Mouse (Mus musculus) gastrocnemius, adult 2 months (tissue): ENCODE measurements around the gene Stub1. TPM values are rescaled to one million over a fixed set of nuclear protein-coding genes. Genes with fewer than 3 reads are reported as not detected.

Experiments used
- DNase-seq: peaks from one replicate; pipeline ENCODE4 v3.0.0; 2022
- H3K27ac ChIP-seq: fragments of 200-600 bp; 2 replicates; pipeline ENCODE4 v1.8.1; 2022; ENCODE audit warnings: mild to moderate bottlenecking
- H3K4me3 ChIP-seq: fragments of 200-600 bp; 2 replicates; pipeline ENCODE4 v1.8.1; 2022; ENCODE audit warnings: mild to moderate bottlenecking, moderate library complexity
- CTCF ChIP-seq: fragments of 200-600 bp; IDR thresholded peaks from 2 replicates; pipeline ENCODE4 v1.8.1; 2022; ENCODE audit warnings: antibody characterized with exemption, mild to moderate bottlenecking, moderate library complexity
- intact Hi-C: fragments of 180-260 bp; cut with DNase I; formaldehyde crosslinking; loops from one replicate; pipeline ENCODE4 v1.15.1; 2025
- total RNA-seq, 2 experiments: library from RNA; stranded (reverse); gene quantifications; 2 replicates each; pipeline ENCODE4 v1.2.3; 2021

Gene Stub1
- total RNA-seq, 2 experiments from 2014 or later = 85.8 to 93.8 TPM

GRCm38 (mm10) chr17:25866172-25866571 lies 33.0 kb upstream of the Stub1 start:
- Histone ChIP-seq H3K27ac (peak overlapping the region; percentile 99), H3K4me3 (peak overlapping the region; percentile 85)
- intact Hi-C loops = loop anchor here (5.0 kb wide), 1 partner anchor 34 kb away; the partner anchor contains the start of gene Stub1
- no peak for DNase-seq
- no peak for TF ChIP-seq CTCF

DNA sequence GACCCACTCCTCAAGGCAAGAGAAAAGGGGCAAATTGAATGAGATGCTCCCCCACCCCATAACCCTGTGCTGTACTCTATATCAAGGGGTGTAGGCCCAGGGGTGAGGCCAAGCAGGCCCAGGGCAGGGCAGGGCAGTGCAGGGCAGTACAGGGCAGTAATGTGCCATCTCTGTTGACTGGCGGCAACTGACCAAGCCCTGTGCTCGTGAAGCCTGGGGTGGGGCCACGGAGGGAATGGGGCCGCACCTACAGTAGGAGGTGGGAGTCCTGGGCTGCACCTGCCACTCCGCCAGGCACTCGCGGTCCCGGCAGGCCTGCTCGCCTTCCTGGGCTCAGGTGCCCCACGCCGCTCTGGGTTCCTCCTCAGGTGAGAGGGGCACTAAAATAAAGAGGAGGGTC lies 32.1 kb upstream of the Stub1 start:
- no peak for DNase-seq
- H3K4me3 ChIP-seq = peak overlapping the region; percentile 21
- intact Hi-C loops = loop anchor here (5.0 kb wide), 1 partner anchor 33 kb away; the partner anchor contains the start of gene Stub1
- peak overlapping the region; percentile 99; the same call in 1 of the 2 replicates for H3K27ac ChIP-seq
- TF ChIP-seq CTCF = no peak

- intact Hi-C loops = no loop called here
- Histone ChIP-seq H3K27ac (no peak overlapping the region), H3K4me3 (no peak overlapping the region)
- TF ChIP-seq CTCF = no peak
- DNase-seq = peak; percentile 24
Observed at GRCm38 (mm10) chr17:25864311-25864710, 31.1 kb upstream of the Stub1 start.

GRCm38 (mm10) chr17:25863681-25864080 lies 30.5 kb upstream of the Stub1 start:
- peak; percentile 26 for DNase-seq
- Histone ChIP-seq H3K27ac (no peak overlapping the region), H3K4me3 (no peak overlapping the region)
- intact Hi-C loops = no loop called here
- no peak for TF ChIP-seq CTCF

GRCm38 (mm10) chr17:25861704-25862612 lies 28.8 kb upstream of the Stub1 start:
- TF ChIP-seq CTCF = no peak
- intact Hi-C loops = loop anchor here (2.0 kb wide), 1 partner anchor 17 kb away; the partner anchor contains the start of gene Rhot2
- H3K4me3 ChIP-seq = peak overlapping the region; percentile 93
- DNase-seq = no peak
- H3K27ac ChIP-seq = peak overlapping the region; percentile 94

GRCm38 (mm10) chr17:25860832-25861703 lies 27.9 kb upstream of the Stub1 start, which contains the start of gene Wdr90:
Gene Wdr90 (minus strand): TSS chr17:25861501.
- Histone ChIP-seq H3K27ac (peak within 1 kb of the TSS; percentile 94), H3K4me3 (peak within 1 kb of the TSS; percentile 93)
- DNase-seq = peak; percentile 94
- intact Hi-C loops = loop anchor here (2.0 kb wide), 1 partner anchor 16 kb away; the partner anchor contains the start of gene Rhot2
- TF ChIP-seq CTCF = peak; percentile 37; the same call in 1 of the 2 replicates

DNA sequence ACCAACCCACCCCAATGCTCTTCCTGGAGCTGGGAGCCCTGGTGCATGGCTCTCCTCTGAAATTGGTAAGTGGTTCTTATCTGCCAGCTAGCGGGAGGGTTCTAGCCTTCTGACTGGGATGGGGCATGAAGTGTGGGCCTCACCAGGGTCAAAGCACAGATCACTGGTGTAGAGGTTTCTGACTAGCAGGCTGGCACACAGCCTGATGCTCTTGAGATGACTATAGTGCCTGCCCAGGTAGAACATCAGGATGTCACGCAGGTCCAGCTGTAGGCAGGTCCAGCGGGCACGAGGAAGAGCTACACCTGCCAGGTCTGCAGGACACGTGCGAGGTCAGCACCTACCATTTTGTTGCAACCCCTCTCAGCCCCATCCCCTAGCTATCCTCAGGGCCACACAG lies 27.0 kb upstream of the Stub1 start:
- no peak overlapping the region for H3K27ac ChIP-seq
- TF ChIP-seq CTCF = no peak
- intact Hi-C loops = loop anchor here (2.0 kb wide), 1 partner anchor 15 kb away; the partner anchor contains the start of gene Rhot2
- no peak overlapping the region for H3K4me3 ChIP-seq
- DNase-seq = no peak

DNA sequence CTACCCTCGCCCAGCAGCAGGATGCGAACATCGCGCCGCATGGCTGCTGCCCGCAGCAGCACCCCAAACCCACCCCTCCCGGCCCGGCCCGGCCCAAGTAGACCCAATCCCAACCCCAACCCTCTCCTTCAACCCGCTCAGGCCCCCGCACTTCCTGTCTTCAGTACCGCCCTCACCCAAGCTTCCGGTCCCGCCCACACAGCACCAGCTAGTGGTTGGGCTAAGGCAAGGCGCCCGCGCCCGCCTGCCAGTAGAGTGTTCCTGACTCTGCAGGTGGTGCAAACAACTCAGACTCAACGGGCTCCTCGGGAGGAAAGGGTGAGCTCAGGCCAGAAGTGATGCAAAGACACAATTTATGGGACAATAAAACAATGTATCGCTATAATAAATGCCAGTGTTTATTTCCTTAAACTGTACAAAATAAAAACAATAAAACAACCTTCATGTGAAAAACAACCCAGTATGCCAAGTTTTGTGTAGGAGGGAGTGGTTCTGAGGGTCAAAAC lies 11.2 kb upstream of the Stub1 start, which contains the start of gene Rhot2:
TSS of gene Rhot2 (minus strand) at position 456 of the 506 bp plus-strand sequence.
- Histone ChIP-seq H3K4me3 (peak within 1 kb of the TSS; percentile 98), H3K27ac (peak within 1 kb of the TSS; percentile 97)
- DNase-seq = peak; percentile 98
- peak; percentile 59 for TF ChIP-seq CTCF
- intact Hi-C loops = loop anchor here (2.0 kb wide), 1 partner anchor 16 kb away; the partner anchor contains the start of gene Wdr90

GRCm38 (mm10) chr17:25843636-25844395 lies 10.6 kb upstream of the Stub1 start:
- intact Hi-C loops = loop anchor here (2.0 kb wide), 1 partner anchor 17 kb away; the partner anchor contains the start of gene Wdr90
- no peak for TF ChIP-seq CTCF
- Histone ChIP-seq H3K4me3 (peak overlapping the region; percentile 98), H3K27ac (peak overlapping the region; percentile 97)
- no peak for DNase-seq

- DNase-seq = peak; percentile 38
- Histone ChIP-seq H3K27ac (peak overlapping the region; percentile 97), H3K4me3 (peak overlapping the region; percentile 98)
- intact Hi-C loops = no loop called here
- no peak for TF ChIP-seq CTCF
Observed at GRCm38 (mm10) chr17:25843122-25843521, 9.9 kb upstream of the Stub1 start.

GRCm38 (mm10) chr17:25842509-25842908 lies 9.3 kb upstream of the Stub1 start:
- H3K4me3 ChIP-seq = no peak overlapping the region
- H3K27ac ChIP-seq = no peak overlapping the region
- intact Hi-C loops = no loop called here
- no peak for TF ChIP-seq CTCF
- no peak for DNase-seq
